Mouse (Mus musculus): ENCODE data around the gene Pxn.
"Not testable (repeated sequence)": the region's sequence is repeated elsewhere in the genome, so short reads cannot be mapped to it uniquely, and the experiment has no call there.

The Pxn gene

DNA sequence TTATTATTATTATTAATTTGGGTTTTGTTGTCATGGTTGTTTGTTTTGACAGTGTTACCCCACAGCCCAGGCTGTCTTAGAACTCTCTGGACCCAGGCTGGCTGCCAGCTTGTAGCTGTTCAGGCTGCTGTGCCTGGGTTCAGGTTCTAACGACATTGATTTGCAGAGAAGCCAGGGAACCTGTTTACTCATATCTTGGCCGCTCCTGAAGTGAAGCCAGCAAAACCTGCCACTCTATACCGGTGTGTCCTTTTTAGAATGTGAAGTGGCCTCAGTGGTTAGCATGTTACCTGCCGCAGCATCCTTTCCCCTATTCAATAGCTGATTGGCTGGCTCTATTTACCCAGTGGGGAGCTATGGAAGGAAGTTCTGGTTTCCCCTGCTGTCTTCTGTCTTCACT lies 19.8 kb upstream of the Pxn start:
- no peak for DNase-seq (ENCODE audit: low spot score)

DNA sequence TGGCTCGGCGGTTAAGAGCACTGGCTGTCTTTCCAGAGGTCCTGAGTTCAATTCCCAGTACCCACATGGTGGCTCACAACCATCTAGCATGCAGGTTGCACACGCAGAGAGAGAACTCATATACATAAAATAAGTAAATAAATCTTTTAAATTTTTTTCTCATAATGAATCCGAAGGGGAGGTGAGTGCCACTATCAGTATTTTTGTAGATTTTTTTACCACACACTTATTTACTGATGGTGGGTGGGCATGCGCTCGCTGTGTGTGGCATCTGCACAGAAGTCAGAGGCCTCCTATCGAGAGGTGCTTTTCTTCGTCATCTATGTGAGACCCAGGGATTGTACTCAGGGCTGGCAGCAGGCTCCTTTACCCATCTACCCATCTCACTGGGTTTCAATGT lies 19.1 kb upstream of the Pxn start:
- no peak for DNase-seq (ENCODE audit: low spot score)

DNA sequence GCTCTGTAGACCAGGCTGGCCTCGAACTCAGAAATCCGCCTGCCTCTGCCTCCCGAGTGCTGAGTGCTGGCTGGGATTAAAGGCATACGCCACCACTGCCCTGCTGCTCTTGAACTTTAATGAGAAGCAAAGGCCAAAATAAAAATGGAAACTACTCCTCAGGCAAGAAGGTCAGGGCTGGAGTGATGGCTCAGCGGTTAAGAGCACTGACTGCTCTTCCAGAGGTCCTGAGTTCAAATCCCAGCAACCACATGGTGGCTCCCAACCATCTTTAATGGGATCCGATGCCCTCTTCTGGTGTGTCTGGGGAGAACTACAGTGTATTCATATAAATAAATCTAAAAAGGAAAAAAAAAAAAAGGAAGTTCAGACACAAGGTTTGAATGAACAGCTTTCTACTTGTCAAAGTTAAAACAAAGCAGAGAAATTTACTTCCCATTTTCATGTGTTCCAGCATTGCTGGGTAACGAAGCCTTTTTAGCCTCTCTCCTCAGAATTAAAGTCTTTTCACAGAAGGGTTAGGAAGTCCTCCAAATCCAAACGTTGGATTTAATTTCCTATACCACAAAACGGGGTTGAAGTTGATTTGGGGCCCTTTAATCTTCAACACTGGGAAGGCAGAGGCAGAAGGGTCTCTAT lies 18.4 kb upstream of the Pxn start:
- no peak for DNase-seq (ENCODE audit: low spot score)

DNA sequence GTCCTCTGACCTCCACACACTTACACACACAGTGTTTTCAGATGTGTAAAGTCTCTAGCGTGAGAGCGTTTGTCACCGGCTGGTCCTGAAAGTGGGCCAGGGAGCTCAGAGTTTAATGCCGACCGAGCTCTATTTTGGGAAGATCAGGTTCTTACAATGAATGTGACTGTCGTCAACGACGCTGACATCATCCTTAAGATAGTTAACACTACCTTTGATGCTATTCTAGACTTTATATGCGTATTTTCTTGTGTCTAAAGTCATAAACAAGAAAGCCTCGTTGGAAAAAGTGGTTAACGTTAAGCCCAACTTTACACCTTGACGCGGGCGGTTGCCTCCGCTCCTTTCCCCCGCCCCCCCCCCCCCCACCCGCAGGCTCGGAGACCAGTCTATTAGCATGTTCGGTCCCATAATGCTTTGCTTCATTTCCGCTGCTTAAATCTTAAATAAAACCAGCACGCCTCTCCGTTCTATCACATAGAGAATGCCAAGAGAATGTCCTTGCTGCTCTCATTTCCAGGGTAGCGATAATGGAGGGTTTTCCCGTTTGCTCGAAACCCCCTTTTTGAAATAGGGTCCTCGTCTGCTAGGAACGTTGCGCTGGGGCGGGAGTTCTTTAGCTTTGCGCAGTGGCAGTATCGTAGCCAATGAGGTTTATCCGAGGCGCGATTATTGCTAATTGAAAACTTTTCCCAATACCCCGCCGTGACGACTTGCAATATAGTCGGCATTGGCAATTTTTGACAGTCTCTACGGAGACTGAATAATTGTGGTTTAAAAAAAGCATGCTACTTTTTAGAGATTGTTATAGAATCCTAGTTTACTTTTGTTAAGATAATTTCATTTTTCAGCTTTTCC lies 17.4 kb upstream of the Pxn start:
- peak; percentile 87 for DNase-seq (ENCODE audit: low spot score)

DNA sequence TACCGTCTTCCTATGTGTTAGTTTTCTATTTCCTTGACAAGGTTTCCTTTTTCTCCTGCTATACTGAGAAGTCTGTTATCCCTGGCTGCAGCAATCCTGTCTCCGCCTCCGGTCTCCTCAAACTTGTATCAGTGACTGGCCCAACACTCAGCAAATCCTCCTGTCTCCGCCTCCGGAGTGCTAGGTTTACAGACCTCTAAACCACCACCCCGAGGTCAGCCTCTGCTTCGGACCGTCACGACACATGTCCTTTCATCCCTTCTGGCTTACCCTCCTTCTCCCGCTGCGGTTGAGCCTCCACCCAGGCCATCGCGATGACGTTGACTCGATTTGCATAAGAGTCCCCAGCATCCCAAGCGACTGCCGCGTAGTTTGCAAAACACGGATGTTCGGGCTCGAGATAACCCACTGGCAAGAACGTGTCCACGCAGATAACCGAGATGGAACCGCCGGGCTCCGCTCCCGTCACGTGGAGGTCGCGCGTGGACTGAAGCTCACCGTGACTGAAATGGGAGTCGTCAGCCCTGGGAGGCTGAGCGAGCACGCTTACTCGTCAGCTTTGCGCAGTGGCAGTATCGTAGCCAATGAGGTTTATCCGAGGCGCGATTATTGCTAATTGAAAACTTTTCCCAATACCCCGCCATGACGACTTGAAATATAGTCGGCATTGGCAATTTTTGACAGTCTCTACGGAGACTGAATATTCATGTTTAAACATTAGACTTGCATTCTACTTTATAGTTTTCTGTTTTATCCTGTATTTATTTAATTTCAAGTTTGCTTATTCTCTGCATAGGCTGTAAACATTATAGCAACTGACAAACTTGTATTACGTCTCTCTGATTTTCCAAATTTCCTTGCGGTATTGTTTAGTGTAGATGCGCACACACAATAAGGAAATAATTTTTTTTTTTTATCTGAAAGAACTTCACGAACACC lies 16.5 kb upstream of the Pxn start:
- peak; percentile 88 for DNase-seq (ENCODE audit: low spot score)

DNA sequence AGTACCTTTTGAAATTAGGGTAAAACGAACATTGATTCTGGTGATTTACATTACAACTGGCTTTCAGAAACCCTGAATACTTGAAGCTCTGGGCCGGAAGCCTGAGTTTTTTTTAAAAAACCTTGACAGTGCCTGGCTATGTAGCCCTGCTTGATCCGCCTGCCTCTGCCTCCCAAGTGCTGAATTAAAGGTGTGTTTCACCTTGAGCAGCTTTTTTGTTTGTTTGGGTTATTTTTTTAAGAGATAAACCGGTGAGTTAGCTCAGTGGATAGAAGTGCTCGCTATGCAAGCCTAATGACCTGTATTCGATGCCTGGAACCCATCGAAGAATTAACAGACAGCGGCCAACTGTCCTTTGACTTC lies 15.9 kb upstream of the Pxn start:
- peak; percentile 59 for DNase-seq (ENCODE audit: low spot score)

DNA sequence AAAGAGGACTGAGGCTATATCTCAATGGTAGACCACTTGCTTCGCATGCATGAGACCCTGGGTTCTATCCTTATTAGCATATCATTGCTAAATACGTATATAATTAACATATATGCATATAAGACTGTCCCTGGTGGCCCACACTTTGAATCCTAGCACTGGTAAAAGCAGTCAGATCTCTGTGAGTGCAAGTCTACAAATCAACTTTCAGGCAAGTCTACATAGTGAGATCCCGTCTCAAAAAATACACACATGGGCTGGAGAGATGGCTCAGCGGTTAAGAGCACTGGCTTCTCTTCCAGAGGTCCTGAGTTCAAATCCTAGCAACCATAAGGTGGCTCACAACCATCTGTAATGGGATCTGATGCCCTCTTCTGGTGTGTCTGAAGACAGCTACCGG lies 15.4 kb upstream of the Pxn start:
- no peak for DNase-seq (ENCODE audit: low spot score)

DNA sequence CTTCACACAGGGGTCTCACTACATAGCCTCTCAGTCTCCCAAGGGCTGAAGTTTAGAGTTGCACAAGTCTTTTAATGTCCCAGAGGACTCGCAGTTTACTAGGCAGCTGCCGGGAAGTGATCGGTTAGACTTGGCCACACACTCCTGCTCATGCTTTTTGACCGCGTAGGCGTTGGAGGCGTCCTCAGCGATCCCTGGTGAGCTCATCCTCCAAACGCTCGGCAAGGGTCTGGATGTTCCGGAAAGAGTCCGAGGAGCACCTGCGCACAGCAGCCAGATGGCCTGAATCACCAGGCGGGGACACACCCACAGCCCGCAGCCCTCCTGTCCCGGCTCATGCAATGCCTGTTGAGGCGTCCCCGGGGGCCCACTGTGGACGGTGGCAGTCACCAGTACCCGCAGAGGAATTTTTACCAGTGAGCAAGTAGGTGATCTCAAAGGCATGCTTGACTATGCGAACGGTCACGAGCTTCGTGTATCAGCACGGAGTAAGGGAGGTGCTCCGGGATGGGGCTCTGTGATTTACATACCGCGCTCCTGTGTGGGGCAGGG lies 14.6 kb upstream of the Pxn start:
- DNase-seq (ENCODE audit: low spot score) = peak; percentile 48

DNA sequence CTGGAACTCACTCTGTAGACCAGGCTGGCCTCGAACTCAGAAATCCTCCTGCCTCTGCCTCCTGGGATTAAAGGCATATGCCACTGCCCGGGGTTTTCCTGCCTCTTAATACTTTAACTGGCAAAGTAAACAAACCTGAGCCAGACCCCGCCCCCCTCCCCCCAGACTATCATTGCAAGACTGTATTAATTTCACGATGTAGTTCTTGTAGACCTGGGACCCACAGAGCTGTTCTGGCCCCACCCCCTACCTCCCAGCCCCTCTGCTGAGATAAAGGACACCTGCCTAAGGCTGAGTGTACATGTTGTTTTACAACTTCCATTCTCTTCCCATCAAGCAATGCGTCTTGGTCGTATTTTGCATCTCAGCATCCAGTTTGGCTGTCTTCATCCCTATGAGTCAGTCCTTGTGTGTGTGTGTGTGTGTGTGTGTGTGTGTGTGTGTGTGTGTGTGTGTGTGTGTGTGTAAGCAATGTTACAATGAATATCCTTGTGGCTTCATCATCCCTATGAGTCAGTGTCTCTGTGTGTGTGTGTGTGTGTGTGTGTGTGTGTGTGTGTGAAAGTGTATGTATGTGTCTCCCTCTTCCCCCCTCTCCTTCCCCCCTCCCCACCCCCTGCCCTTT lies 13.7 kb upstream of the Pxn start:
- no peak for DNase-seq (ENCODE audit: low spot score)

DNA sequence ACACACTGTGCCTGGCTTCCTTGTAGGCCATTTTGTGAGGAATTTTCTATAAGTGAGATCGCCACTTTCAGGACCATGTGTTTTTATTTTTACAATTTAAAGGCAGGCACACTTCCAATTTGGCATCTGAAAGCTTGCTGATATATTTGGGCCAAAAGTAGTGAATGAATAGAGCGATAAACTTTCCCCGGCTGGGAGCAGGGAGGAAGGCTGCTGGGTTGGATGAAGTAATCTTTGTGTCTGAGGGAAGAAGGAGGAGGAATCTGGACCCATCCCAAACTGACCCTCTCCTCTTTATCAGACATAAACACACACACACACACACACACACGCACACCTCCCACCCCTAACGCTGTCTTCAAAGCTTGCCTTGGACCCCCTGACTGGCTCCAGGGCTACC lies 13.0 kb upstream of the Pxn start:
- no peak for DNase-seq (ENCODE audit: low spot score)

DNA sequence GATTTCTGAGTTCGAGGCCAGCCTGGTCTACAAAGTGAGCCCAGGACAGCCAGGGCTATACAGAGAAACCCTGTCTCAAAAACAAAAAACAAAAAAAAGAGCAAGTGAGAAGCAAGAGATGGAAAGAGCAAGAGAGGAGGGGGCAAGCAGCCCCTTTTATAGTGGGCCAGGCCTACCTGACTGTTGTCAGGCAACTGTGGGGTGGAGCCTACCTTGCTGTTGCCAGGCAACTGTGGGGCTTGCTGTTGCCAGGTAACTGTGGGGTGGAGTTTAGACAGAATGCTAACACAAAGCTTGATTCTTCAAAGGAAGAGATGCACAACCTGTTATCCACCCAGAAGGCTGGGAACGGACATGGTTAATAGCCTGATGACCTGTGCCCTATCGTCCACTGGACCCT lies 10.9 kb upstream of the Pxn start:
- DNase-seq (ENCODE audit: low spot score) = not testable (repeated sequence)

DNA sequence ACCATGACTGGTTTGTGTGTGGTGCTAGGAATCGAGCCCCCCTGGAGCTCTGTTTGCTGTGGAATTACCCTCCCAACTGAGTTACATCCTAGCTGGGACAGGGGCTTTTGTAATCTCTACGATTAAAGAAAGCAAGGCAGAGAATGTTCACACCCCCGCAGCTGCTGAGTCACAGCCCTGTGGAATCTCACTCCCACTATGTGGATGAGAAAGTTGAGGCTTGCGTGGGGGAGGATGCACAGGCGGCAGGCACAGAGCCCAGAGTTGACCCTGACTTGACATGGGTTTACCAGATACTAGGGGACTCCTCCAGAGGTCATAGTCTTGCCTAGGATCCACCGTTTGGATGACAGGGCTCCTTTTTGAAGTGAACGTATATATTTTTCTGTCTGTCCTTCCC lies 9.4 kb upstream of the Pxn start:
- no peak for DNase-seq (ENCODE audit: low spot score)

DNA sequence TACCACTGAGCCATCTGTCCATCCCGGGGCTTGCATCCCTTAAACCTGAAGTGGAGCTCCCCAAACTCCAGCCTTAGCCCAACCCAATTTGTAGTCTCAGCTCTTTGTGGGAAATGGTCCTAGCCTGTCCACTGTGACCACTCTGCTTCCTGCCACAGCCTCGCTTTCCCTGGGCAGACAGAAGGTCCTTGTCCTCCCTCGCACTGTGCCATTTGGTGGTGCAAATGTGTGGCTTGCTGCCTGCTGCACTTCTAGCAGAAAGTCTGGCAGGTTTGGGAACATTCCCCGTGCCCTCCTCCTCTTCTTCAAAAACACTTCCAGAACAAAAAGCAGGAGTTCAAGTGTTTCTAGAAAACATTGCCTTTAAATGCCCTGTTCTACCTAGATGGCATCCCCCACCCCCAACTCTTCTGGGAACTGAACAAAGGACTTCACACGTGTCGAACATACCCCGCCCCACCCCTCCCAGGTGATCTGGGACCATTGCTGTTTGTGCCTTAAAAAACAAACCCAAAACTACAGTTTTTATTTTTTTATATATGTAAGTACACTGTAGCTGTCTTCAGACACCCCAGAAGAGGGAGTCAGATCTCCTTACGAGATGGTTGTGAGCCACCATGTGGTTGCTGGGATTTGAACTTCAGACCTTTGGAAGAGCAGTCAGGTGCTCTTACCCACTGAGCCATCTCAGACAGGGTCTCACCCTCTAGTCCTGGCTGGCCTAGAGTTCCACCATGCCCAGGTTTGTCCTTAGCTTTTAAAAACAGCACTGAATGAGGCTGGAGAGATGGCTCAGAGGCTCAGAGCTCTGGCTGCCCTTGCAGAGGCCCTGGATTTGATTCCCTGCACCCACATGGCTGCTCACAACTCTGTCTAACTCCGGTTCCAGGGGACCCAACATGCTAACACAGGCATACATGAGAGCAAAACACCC lies 7.9 kb upstream of the Pxn start:
- DNase-seq (ENCODE audit: low spot score) = no peak

DNA sequence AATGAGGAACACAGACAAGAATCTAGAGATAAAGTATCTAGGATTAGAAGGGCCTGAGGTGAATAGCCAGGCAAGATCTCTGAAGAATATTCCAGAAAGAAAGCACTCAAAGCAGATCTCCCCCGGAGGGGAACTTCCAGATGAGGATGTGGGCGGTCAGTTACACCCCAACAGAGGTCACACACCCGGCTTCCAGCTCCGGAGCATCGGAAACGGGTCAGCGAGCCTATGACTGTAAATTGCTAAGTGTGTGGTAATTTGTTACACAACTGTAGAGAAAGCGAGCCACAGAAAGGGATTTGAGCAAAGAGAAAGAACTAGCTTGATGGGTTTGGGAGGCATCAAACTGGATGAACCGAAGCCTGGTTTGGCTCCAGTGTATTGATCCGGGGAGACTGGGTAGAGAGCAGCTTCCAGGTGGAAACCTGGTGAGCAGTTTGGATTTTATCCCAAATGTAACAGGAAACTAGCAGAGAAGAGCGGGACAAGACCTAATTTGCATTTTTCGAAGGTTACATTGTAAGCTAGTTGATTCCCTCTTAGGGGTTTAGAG lies 6.0 kb upstream of the Pxn start:
- DNase-seq (ENCODE audit: low spot score) = no peak

DNA sequence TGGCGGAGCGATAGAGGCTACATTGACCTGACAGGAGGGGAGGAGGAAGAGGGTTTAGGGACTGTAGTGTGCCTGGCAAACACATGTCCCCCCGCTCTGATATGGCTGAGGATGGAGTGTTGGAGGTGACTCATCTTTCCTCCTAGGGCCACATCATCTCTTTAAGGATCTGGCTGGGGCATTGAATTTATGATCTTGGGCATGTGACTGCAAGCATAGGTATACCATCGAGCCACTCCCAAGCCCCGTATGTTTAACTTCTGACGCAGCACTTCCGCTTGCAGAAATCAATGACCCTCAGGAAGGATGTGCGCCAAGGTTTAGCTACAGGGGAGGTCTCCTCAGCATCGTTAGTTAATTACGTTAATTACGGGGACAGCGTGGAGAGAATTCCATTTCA lies 3.4 kb upstream of the Pxn start:
- no peak for DNase-seq (ENCODE audit: low spot score)

DNA sequence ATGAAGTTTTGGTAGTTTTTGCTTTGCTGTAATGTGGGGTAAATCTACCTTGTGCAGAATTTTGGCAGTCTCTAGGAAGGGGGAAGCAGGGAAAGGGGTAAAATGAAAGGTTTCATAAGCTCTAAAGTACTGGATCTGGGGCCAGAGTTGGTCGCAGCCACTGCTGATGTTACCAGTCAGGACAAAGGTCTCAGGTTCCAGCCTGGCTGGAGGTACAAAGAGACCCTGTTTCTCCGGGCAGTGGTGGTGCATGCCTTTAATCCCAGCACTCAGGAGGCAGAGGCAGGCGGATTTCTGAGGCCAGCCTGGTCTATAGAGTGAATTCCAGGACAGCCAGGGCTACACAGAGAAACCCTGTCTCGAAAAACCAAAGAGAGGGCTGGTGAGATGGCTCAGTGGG lies 859 bp upstream of the Pxn start:
- not testable (repeated sequence) for DNase-seq (ENCODE audit: low spot score)

DNA sequence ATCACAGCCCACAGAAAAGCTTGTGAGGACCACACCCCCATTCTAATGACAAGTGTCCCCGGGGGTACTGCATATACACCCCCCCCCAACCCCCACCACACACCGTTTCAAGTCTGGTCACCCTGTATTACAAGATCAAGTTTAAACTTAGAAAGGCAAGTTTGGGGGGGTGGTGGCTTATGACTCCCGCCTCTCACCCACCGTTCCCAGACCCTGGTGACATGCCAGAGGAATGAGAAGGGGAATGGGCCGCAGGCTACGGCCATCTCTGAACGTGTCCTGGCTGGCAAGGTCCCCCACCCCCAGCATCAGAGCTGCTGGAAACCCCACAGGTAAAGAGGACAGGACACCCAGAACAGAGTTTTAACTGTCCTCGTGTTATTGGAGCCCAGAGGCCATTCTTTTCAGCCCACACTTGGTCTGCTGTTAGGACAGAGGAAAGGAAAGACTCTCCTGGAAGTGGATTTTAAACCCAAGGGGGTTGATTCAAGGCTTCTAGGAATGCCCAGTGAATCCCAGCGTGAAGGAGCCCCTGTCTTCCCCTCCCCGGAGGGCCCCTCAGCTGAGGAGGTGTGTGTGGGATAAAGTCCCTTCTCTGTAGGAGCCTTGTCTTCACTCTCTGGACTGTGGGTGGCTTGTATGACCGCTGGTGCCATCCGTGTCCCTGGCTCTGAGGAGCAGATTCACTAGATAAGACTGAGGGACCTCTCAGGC lies 948 bp downstream of the Pxn start:
- DNase-seq (ENCODE audit: low spot score) = no peak

DNA sequence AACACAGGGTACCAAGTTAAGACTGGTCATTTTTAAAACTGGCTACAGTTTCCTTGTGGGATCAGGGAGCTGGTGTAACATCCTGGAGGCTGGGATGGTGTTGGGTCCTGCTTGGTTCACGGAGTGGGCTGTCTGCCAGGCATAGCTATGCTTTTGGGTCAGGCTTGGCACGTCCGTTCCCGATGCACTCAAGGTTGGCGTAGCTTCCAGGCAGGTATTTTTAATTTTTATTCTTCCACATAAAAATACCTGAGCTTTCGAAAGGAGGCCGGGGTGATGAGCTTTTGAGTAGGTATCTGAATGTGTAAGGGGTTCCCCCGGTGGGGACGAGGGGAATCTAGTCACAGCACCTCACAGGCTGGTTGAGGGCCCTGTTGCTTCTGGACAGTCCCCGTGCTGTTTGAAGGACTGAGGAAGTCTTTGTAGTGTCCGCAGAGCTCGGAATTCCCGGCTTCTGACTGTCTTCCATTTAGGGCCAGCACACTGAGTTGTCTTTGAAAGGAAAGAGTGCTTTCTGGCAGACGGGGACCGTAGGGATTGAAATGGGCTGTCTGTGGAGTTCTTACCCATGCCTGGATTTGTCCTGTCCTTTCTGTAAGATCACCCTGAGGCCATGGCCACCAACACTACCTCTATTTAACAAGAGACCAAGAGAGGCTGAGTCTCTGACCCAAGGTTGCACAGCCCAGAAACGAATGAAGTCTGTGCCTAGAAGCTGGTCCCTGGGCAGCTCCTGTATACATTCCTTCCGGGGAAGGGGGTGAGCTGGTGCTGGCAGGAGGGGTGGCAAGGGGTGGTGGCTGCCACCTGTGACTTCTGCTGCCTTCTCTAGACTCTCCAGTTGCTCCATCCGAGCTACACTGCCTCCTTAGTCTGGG lies 1.7 kb downstream of the Pxn start:
- DNase-seq (ENCODE audit: low spot score) = no peak

DNA sequence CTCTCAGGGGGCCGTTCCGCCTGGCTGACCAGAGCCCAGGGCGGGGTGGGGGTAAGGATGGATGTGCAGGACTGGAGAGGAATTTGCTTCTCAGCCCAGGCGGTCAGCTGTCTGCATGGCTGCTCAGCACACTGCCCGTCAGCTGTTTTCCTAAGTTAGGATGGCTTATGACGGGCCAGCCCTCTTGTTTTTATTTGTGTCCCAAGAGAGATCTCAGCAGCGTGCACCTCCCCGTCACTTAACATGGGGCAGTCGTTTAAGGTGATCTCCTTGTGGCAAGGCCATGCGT lies 2.3 kb downstream of the Pxn start:
- no peak for DNase-seq (ENCODE audit: low spot score)
